Mouse (Mus musculus) liver, embryonic 18 days (tissue): Measurements from ENCODE around the gene Olfr828. TPM values are rescaled to one million over a fixed set of nuclear protein-coding genes. Genes with fewer than 3 reads are reported as not detected.

Source experiments
- polyA plus RNA-seq: library from polyadenylated mRNA; depleted of rRNA; stranded (reverse); fragments of >200 nt; gene quantifications from 2 replicates; pipeline ENCODE4 v1.2.3, GENCODE M21; 2012; rRNA removed

Gene Olfr828
- not detected in 2 replicates for polyA plus RNA-seq

DNA sequence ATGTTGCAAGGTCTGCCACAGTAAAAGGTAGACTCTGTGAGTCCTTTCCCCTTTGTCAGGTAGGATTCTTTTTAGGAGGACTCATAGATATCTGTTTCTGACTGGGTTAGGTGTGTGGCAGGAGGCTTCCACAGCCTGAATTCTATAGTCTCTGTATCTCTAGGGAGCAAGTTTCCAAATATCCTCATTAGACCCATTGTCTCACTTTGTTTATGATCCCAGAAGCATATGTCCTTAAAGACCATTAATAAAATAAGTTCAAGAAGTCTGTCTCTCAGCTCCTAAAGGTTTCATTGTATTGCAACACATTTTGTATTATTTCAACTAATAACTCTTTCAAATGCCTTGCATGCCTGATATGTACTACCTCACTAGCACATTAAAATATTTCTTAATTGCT is at the start of gene Olfr828:
TSS of gene Olfr828 (minus strand) at position 101 of the 400 bp plus-strand sequence.

DNA sequence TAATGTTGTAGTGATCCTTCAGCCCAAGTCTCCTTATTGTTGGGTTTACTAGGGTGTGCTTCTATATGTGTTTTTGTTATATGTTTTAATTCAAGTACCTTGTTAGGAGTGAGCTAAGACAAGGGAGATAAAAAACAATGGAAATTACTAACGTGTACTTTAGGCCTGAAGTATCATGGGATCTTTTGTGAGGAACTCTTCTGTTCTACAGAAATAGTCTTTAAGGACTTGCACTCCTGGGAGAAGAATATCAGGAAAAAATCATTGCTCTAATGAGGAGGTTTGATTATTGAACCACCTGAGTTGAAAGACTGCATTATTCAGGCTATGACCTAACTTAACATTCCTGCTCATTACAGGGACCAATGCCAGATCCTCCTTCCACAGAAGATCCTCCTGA is 35.3 kb upstream of the Olfr828 start, which contains the start of gene Olfr829:
TSS of gene Olfr829 (plus strand) at position 301 of the 400 bp plus-strand sequence.

Other genes starting within 250 kb of the Olfr828 start
- 0.77 and 0.95 TPM in 2 replicates for gene Muc16, start 145.0 kb downstream of the Olfr828 start, polyA plus RNA-seq
- gene Olfr24, start 55.5 kb downstream of the Olfr828 start, polyA plus RNA-seq: not detected in 2 replicates
- 0.01 TPM in 1 of 2 replicates, not detected in the other for gene Olfr829, start 35.4 kb upstream of the Olfr828 start, polyA plus RNA-seq
- gene Olfr830, start 55.2 kb upstream of the Olfr828 start, polyA plus RNA-seq: not detected in 2 replicates
- not detected in 2 replicates for gene Olfr832, start 117.6 kb upstream of the Olfr828 start, polyA plus RNA-seq
- gene Olfr834, start 168.5 kb upstream of the Olfr828 start, polyA plus RNA-seq: not detected in 2 replicates
- gene Olfr835, start 213.2 kb upstream of the Olfr828 start, polyA plus RNA-seq: not detected in 2 replicates